Mouse (Mus musculus): ENCODE results near the gene Acaca. TPM values are rescaled to one million over a fixed set of nuclear protein-coding genes. Genes with fewer than 3 reads are reported as not detected.
A peak's percentile ranks its signal among the peaks of the same experiment; 100 is the strongest.

Acaca gene
- 10 to 100 TPM; 87.4 to 91.5 TPM for total RNA-seq (2021)
- long read RNA-seq, experiment 1, partial matches to known transcripts: 3 of 8 reads
- long read RNA-seq, experiment 1, other reads (novel, unspliced or antisense): 5 of 8 reads
- long read RNA-seq, experiment 2, partial matches to known transcripts: 3 of 22 reads
- long read RNA-seq, experiment 2, other reads (novel, unspliced or antisense): 18 of 22 reads

DNA sequence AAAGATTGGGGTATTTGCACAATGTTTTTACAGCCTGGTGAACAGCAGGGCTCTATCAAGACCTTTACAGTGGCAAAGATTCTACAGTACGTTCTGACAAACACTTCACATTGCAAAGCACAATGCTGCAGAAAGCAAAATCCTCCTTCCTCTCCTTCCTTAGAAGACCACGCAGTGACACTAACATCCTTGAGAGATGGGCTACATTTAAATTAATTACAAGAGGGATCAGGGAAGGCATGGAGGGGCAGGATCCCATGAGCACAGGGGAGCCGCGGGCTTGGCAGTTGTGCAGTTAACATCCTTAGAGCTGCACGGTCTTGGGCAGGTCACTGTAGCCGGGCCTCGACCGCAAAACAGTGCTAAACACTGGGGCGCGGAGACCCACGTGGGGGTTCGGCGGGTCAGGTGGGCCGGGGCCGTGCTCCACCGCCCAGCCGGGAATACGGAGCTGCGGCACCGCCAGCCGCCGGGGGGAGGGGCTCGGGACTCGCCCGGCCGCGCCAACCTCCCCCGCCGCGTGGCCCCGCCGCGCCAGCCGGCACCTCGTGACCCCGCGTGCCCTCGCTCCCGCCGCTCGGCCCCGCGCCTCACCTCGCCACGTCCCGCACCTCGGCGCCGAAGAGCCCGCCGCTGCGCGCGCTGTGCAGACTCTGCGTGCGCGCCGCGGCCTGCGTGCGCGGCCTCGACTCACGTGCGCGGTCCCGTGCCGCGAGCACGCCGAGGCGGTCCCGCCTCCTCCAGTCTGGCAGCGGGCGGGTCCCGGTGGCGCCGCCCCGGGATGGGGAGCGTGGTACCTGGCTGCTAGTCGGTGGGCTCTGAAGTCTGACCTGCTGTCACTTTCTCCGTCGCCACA, at the start of gene Acaca, which contains the start of gene Tada2a:
Gene Acaca (plus strand): TSS at position 730 of the 856 bp plus-strand sequence.
Gene Tada2a (minus strand): TSS at position 658 of the 856 bp plus-strand sequence.
- DNase-seq (ENCODE audit: low spot score in 2 of 2): peak; percentile 72 to 82

DNA sequence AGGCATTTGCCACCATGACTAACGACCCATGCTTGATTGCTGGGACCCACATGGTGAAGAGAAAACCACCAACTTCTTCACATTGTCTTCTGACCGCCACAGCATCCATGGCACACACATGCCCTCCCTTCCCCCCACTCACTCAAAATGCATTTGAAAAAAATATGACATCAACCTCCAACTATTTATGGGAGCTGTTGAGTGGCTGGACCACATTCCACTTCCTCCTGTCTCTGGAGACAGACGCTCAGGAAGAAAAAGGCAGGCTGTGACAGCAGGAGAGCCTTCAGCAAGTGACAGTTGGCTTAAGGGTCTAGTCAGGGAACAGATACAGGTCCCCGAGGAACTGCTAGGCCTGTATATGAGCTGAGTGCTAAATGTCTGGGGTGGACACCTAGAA, 49.6 kb upstream of the Acaca start:
- DNase-seq (ENCODE audit: low spot score in 2 of 2): no peak

DNA sequence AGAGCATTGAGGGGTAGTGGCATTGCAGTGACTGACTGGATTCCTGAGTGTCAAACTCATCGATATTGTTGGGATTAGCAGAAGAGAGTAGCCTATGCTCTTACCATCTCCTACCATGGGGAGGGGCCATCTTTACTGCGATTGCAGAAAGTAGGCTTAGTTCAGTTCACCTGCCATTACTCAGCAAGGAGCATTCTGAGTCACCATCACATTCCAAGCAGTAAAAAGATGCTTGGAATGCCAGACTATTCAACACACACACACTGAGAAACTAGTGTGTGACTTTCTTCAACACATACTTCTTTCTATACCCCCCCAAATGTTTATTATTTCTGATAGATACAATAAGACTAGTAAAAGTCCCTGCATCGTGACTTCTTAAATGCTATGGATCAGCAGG, 49.1 kb upstream of the Acaca start:
- no peak for DNase-seq (ENCODE audit: low spot score in 2 of 2)

DNA sequence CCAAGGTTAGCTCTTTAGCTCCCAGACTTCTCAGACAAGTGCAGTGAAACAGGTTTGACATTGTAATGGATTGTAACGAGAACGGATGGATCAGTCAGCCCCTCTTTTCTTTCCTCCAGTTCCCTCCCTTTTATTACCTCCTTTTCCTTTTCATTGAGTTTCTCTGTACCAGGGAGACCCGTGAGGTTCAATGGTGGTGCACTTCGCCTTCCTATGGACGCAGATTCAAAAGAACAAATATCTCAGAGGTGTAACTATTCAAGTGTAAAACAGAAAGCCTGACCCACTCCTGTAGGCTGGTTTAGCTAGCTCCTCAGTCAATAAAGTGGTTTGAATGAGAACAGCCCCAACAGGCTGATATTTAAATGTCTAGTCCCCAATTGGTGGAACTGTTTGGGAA, 47.6 kb upstream of the Acaca start:
- no peak for DNase-seq (ENCODE audit: low spot score in 2 of 2)

DNA sequence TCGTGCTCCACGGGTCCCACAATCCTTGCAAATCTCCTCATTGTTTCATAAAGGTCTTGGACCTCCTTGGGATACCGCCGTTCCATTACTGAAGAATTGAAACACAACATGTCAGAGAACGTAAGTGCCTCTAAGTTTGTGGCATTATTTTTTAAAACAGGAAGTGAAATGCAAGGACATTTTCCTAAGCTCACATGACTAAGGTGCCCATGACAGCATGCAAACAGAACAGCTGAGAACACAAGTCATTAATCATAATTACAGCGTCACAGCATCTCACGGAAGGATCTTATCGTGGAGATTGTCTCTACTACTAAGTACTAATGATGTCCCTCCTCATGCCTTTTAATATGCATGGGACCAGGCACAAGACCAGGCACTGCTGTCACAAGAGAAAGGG, 38.9 kb upstream of the Acaca start:
- DNase-seq (ENCODE audit: low spot score in 2 of 2): no peak

DNA sequence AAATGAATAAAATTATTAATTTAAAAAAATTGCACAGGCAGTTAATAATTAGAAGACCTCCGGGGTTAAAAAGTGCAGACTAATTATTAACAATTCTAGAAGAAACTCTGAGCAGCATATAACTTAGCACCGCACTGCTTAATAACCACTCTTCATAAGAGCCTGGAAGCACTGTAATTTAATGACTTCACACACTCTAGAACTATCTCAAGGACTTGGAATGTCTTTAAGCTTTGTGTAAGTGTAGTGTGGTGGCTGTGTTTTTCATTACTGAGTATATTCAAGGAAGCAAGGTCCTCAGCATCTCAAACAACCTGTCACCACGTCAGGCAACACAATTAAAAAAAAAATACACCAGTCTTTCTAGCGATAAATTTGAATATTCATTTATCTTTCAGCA, 34.4 kb upstream of the Acaca start:
- no peak for DNase-seq (ENCODE audit: low spot score in 2 of 2)

DNA sequence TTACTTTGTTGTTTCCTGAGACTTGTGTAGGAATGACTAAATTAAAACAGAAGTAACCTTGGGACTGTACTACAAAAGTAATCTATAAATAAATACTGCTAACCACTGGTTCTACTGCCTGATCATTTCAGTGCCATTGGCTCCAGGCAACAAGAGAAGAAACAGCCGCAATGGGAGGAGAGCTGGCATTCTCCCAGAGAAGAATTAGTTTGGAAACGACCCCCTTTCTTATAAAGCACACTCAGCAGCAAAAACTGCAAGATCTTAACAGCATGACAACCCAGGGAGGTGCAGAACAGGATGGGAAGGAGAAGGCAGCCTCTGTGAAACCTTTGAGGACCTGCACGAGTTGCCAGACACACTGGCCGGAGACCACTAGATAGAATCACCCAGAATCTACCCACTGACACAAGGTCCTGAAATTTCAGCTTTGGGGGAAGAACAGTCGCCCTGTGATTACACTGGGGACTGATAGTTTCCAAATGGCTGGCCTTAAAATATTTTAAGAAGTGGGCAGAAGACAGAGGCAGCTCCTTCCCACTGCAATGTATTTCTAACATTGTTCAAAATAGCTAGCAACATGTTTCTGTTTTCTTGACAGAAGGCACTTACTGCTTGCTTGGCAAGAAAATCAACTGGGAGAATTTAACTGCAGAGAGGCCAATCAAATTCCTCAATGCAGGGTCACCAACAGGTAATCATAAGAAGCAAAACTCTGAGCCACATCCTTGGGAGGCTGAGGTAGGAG, 32.0 kb upstream of the Acaca start:
- DNase-seq (ENCODE audit: low spot score in 2 of 2): peak; percentile 15 to 23

DNA sequence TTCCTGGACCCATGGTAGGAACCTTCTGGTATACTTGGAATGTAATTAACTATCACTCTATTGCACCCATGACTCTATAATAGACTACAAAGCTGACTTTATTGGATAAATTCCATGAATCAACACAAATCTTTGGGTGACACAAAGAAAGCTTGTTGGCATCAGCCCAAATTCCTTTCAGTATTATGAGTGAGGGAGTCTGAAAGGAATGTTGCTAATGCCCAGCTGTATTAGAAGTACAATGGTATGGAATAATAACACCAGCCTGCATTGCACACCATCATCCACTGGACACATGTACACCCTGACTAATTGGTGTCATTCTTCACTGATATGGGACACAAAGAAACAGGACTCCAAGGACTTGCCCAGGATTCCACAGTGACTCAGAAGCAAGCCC, 28.3 kb upstream of the Acaca start:
- no peak for DNase-seq (ENCODE audit: low spot score in 2 of 2)

DNA sequence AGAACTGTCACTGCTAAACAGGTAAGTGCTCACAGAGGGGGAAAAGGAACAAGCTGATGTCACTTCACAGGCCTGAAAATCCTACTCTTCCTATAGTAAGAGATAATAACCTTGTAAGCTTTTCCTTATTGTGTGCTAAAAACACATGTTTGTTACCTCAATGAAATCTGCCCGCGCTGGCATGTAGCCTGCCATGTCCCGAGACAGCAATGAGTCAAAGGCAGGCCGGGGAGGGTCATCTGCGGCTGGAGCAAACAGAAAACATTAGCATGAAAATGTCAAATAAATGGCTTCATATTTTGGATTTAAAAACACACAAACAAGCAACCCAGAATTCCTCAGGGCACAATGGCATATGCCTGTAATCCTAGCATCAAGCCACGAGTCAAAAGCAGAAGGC, 25.4 kb upstream of the Acaca start:
- no peak for DNase-seq (ENCODE audit: low spot score in 2 of 2)

DNA sequence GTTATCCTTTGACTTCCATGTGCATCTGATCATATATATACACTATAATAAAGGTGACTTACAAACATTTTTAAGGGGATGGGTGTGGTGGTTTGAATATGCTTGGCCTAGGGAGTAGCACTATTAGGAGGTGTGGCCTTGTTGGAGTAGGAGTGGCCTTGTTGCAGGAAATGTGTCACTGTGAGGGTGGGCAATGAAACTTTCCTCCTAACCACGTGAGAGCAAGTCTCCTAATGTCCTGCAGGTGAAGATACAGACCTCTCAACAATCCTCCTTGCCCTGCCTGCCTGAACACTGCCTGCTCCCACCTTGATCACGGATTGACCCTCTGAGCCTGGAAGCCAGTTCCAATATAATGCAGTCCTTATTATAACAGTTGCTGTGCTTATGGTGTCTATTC, 22.3 kb upstream of the Acaca start:
- DNase-seq (ENCODE audit: low spot score in 2 of 2): no peak

DNA sequence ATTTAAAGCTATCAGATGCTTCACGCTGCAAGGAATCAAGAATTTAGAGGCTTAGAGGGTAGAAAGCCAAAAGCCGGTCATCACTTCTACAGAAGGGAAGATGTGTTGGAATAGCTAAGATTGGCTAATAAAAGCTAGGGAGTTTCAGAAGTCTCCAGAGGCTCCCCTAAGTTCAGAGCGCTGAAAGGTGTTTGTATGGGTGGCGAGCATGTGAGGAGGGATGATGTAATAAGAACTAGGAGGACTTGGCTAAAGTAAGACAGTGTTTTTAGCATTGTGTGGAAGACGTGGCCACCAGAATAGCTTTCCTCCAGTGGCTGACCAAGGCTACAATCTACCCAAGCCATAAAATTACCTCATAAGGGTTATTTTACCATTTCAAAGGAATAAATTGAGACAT, 15.8 kb upstream of the Acaca start:
- no peak for DNase-seq (ENCODE audit: low spot score in 2 of 2)

DNA sequence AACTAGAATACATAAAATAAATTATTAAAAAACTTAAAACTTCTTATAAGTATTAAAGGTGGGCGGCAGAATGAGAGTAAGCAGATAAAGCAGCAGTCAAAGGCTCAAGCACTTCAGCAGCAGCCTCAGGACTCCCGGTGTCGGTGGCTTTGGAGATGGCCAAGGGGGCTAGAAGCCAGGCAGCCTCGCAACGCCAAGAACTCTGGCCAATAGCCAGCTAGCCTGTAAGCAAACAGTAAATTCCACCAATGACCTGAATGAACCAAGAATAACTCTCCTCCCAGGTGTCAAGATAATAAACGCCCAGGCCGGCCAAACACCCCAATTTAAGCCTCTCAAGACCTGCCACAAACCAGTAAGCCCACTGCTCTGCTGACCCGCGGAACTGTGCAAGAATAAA, 13.8 kb upstream of the Acaca start:
- DNase-seq (ENCODE audit: low spot score in 2 of 2): no peak

DNA sequence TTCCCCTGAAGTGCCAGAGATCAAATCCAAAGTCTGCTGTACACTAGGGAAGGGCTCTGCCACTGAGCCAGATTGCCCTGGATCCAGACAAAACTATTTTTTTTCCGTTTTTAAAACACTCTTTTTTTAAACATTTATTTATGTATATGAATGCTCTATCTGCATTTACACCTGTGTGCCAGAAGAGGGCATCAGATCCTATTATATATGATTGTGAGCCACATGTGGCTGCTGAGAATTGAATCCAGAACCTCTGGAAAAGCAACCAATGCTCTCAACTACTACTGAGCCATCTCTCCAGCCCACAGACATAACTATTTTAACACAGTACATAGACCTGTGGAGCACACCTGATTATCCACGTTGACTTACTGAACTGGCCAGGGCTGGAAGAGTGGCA, 13.3 kb upstream of the Acaca start:
- no peak for DNase-seq (ENCODE audit: low spot score in 2 of 2)

DNA sequence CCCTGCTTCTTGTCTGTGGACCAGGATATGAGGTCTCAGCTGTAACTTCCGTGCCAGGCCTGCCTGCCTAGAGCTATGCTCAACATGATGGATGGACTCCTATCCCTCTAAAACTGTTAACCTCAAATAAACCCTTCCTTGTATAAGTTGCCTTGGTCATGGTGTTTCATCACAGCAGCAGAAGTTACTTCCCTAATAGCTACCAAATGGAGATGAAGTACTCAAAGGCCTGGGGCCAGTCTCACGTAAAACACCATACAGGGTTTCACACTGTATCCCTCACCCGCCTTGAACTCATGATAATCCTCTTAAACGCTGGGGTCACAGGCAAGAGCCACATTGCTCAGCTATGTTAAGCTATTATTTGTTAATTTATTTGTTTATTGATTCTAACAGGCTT, 12.0 kb upstream of the Acaca start:
- DNase-seq (ENCODE audit: low spot score in 2 of 2): no peak

DNA sequence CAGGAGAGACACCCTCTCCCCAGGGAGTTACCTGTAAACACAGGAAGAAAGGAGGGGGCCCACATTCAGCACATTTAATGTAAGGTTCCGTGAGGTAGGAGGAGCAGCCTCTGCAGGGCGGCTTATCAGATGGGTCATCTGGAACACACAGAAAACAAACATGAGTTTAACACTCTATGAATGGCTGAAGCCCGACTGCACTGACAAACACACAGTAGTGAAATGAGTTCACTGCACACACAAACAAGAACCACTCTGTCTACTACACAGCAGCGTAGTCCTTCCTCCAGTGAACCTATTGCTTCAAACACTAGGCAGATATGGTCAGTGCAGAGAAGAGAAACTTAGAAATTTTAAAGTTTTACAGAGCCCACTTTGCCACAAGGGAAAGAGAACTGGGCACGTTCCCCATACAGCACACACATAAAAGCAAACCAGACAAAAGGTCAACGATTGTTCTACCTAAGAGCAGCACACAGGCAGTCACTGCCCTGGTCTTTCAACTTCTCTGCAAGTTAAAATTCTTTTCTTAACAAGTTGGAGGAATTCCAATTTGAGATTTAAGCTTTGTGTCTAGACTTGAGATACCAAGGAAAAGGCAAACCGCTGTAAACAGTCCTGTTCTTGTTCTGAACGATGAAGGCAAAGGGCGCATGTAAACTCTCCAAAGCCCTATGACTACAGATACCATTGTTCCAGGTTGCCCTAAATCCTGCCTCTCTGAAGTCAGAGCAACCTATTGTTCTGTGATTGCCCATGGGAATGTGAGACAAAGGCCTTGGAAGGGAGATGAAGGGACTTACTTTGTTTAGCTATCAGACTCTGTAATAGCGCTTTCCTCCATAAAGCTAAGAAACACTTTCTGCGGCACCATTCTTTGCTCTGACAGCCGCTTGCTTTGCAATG, 8.2 kb upstream of the Acaca start:
- no peak for DNase-seq (ENCODE audit: low spot score in 2 of 2)

DNA sequence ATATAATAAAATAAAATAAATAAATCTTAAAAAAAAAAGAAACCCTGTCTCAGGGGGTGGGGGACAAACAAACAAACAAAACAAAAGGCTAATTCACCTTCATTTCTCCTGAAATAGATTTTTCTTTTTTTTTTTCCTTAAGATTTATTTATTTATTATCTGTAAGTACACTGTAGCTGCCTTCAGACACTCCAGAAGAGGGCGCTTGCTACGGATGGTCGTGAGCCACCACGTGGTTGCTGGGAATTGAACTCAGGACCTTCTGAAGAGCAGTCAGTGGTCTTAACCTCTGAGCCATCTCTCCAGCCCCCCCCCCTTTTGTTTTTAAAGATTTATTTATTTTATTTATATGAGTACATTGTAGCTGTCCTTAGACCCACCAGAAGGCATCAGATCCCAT, 1.5 kb upstream of the Acaca start:
- DNase-seq (ENCODE audit: low spot score in 2 of 2): no peak

DNA sequence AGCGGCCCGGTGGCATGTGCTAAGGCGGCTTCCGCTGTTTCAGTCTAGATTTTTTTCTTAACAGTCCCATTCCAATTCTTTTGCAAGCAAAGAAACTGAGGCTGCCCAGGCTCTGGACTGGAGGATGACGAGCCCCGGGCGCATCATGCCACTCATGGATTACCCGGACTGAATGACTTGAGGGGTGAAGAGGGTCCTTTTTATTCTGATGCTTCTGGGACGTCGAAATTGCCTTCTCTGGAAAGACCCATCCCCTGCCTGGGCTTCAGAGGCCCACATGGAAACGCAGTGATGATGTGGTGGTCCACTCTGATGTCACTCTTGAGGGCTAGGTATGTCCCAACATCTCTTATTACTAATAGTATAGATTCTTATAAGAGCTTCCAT, 320 bp downstream of the Acaca start:
- DNase-seq (ENCODE audit: low spot score in 2 of 2): no peak

DNA sequence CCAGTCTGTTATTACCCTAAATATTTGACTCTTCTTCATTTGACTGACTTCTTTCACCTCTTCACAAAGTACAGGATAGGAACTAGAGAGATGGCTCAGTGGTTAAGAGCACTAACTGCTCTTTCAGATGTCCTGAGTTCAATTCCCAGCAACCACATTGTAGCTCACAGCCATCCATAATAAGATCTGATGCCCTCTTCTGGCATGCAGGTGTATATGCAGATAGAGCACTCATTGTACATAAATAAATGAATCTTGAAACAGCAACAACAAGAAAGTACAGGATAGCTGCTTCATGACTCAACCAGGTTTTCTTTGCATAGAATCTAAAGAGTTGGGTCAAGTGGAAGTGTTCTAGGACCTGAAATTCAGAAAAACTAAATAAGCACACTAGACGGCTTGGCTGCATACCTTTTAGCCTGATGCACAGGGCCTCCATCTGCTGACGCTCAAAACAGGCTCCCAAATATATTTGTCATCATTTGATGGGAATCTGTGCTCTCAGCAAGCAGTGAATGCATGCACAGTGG, 4.9 kb downstream of the Acaca start:
- DNase-seq (ENCODE audit: low spot score in 2 of 2): no peak

DNA sequence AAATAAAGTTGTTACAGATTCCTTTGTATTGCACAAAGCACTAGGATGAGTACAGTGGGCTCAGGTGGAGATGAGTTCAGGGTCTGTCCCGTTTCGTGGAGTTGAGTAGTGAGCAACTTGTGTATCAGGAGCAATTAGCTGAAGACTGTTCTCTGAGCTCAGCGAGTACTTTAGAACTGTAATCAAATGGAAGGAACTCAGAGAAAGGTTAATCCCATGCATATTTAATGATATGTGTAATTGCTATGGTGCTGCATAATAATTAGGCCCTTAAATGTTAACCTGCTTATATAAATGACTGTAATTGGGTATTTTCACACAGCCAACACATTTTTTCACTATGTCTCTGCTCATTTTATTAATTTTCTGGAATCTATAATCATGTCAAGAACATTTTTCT, 7.0 kb downstream of the Acaca start:
- DNase-seq (ENCODE audit: low spot score in 2 of 2): no peak

DNA sequence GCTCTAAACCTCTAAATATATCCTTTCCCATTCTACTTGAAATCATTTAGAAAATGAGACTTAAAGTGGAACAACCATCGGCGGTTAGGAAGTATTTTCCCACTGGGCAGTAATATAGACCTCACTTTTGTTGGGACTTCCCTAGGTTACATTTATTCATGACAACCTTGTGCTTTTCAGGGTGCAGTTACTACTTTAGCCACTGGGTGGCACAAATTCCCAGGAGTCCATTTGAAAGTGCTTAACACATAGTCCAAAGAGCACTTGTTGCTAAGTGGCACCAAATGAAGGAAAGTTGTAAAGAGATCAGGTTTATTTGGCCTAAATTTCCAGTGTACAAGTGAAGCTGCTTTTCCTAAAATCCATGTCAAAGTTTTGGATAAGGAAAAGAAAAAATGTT, 12.3 kb downstream of the Acaca start:
- peak; percentile 37 to 66 for DNase-seq (ENCODE audit: low spot score in 2 of 2)

All from layer of hippocampus, postnatal 14 days (tissue).